Mouse (Mus musculus): ENCODE data around the gene Gm9508.
"Not testable (repeated sequence)": the region's sequence is repeated elsewhere in the genome, so short reads cannot be mapped to it uniquely, and the experiment has no call there.

Gene Gm9508

DNA sequence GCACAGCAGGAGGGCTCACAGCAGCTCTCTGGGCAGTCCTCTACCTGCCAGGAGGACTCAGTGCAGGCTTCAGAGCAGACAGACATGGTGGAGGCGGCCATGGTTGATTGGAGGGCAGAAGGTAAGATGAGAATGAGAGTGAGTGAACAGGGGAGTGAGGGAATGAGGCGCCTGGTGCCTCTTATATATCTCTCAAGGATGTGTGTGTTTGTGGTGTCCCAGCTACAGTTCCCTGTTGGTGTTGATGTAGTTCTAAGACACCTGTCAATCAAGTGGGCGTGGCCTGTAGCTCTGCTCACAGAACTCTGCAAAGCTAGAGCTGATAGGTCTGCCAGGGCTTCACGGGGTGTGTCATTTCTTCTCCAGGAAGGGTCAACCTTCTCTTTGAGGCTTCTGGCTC is at the start of gene Gm9508:
TSS of gene Gm9508 (minus strand) at position 101 of the 400 bp plus-strand sequence.
- no peak for DNase-seq (ENCODE audit: low read depth)

DNA sequence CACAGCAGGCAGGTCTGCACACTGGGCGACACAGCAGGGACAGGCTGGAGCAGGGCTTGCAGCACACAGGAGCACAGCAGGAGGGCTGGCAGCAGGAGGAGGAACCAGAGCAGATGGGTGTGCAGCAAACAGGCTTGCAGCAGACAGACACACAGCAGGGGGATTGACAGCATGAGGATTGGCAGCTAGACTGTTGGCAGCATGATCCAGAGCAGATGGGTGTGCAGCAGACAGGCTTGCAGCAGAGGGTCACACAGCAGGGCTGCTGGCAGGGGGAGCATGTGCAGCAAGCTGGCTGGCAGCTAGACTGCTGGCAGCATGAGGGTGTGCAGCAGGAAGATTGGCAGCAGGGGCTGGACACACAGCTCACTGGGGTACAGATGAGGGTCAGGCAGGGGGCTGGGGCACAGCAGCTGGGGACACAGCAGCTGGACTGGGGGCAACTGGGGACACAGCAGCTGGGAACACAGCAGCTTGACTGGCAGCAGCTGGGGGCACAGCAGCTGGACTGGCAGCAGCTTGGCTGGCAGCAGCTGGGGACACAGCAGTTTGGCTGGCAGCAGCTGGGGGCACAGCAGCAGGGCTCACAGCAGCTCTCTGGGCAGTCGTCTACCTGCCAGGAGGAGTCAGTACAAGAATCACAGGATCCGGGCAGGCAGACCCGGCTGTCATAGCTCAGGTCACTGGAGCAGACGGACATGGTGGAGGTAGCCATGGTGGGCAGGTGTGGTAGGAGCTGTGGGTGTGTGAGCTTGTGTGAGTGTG is 45.1 kb upstream of the Gm9508 start, which contains the start of gene Gm18596:
TSS of gene Gm18596 (minus strand) at position 715 of the 765 bp plus-strand sequence.
- DNase-seq (ENCODE audit: low read depth) = not testable (repeated sequence)

DNA sequence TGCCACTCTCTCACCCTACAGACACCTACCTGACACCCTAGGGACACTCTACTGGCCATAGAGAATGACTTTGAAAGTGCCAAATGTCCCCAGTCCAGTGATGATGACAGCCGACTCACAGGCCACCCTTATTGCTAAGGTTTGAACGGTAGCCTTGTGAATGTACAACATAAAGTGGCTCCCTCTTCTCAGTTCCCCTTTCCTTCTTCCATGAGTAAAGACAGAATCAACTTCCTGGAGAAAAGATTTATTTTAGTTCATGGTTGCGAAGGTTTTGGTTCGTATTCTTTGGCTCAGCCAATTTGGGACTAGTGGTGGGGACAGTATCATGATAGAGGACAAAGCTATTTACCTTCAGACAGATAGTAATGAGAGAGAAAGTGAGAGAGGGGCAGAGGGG is 41.9 kb upstream of the Gm9508 start:
- no peak for DNase-seq (ENCODE audit: low read depth)

DNA sequence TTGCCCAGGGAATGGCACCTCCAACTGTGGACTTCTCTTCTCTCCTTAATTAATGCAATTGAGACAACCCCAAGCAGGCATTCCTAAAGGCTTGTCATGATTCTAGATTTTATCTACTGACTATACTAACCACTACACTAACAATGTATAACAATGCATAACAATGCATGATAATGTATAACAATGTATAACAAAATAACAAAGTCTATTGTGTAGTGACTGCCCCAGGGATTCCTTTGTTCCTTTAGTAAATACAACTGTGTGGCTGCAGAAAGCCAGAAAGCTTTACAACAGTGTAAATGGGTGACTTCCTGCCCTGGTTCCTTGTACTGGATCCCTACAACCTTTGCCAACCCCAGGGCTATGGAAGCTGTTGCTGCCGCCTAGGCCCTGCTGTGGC is 38.9 kb upstream of the Gm9508 start:
- no peak for DNase-seq (ENCODE audit: low read depth)

DNA sequence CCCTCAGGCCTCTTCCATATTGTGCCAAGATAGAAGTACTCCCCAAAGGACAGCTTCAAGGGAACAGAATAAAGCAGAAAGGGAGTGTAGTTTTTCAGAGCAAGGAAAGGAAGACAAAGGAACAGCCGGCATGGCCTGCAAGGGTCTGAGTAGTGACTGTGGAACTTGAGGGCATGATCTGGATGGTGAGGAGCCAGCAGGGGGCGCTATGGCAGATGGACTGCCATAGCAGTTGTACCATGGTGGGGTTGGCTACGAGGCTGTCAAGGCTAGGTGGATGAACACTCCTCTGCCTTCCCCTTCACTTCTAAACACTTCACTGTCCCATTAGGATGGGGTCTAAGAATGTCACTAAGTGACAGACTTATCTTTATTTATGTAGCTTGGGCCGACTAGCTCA is 32.2 kb upstream of the Gm9508 start:
- peak; percentile 4 for DNase-seq (ENCODE audit: low read depth)

DNA sequence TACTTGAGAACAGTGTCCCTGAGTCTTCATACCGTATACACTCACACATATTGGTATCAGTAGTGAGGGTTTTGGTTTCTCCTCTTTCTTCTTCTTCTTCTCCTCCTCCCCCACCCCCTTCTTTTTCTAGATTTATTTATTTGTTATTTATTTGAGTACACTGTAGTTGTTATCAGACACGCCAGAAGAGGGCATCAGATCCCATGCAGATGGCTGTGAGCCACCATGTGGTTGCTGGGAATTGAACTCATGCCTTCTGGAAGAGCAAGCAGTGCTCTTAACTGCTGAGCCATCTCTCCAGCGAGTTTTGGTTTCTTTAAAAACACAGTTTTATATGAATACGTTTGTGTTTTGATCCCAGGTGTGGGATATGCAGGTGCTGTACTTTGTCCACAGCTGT is 31.2 kb upstream of the Gm9508 start:
- DNase-seq (ENCODE audit: low read depth) = no peak

DNA sequence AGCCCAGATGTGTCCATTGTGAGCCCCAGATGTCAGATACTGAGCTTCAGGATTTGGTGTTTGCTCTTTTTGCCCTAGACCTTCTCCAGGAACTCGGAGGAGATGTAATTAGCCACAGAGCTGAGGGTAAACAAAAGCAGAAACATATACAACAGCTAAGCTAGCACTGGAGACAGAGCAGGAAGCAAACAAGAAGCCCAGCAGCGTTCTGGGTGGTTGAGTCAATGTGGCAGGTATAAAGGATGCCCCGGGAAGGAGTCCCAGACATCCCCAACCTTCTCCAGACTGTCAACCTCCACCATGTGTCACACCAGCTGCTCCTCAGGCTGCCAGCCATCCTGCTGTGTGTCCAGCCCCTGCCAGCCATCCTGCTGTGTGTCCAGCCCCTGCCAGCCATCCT is 29.2 kb upstream of the Gm9508 start, which contains the start of gene Gm10100:
TSS of gene Gm10100 (plus strand) at position 301 of the 400 bp plus-strand sequence.
- no peak for DNase-seq (ENCODE audit: low read depth)

DNA sequence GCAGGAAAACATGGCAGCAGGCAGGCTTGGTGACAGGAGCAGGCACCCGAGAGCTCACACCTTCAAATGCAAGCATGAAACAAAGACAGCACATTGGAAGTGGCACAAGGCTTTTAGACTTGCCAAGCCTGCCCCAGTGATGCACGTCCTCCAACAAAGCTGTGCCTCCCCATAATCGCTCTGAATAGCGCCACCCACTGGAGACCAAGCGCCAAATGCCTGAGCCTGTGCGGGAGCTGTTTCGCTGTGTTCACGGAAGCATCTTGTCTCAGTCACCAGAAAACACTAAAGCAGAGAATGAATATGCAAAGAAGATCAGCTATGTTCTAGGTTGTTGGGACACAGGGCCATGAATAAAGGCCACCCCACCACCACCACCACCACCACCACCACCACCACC is 27.8 kb upstream of the Gm9508 start:
- DNase-seq (ENCODE audit: low read depth) = no peak

DNA sequence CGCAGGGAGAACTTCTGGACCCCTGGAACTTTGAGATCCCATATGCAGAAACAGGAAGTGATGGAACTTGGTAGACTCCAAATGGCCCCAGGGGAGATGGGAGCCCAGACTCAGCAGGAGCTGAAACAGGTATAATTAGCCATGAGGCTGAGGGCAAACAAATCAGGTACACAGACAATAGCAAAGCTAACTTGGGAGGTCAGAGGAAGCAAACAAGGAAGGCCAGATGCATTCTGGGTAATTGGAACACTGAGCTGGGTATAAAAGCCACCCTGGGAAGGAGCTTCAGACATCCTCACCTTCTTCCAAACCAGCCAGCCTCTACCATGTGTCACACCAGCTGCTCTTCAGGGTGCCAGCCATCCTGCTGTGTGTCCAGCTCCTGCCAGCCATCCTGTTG is 23.3 kb upstream of the Gm9508 start, which contains the start of gene Krtap12-1:
TSS of gene Krtap12-1 (plus strand) at position 301 of the 400 bp plus-strand sequence.
- DNase-seq (ENCODE audit: low read depth) = not testable (repeated sequence)

DNA sequence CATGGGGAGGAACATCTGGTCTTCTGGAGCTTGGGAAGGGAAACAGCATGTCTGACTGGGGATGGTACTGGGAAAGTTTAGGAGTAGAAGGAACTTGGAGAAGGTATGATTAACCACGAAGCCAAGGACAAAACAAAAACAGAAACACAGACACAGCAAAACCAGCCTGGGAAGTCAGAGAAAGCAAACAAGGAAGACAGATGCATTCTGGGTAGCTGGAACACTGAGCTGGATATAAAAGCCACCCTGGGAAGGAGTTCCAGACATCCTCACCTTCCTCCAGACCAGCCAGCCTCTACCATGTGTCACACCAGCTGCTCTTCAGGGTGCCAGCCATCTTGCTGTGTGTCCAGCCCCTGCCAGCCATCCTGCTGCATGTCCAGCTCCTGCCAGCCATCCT is 18.5 kb upstream of the Gm9508 start, which contains the start of gene Gm10142:
TSS of gene Gm10142 (plus strand) at position 301 of the 400 bp plus-strand sequence.
- no peak for DNase-seq (ENCODE audit: low read depth)

DNA sequence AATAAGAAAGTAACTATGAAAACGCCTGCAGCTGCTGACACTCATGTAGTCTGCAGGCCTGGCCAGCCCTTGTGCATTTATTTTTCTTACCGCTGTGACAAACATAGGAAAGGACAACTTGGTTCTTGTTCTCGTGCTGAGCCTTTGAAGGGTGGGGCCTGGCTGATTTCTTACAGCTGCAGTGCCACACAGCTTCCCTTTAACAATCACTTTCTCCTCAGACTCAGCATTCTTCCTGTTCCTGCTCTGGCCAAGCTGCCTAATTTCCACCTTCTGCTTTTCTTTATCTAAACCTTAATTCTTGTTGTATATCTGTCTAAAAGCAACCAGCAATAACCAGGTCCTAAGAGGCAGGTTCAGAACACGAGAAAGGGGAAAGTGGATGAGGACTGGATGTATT is 16.7 kb upstream of the Gm9508 start:
- no peak for DNase-seq (ENCODE audit: low read depth)

DNA sequence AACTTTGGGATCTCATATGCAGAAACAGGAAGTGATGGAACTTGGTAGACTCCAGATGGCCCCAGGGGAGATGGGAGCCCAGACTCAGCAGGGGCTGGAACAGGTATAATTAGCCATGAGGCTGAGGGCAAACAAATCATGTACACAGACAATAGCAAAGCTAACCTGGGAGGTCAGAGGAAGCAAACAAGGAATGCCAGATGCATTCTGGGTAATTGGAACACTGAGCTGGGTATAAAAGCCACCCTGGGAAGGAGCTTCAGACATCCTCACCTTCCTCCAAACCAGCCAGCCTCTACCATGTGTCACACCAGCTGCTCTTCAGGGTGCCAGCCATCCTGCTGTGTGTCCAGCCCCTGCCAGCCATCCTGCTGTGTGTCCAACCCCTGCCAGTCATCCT is 14.1 kb upstream of the Gm9508 start, which contains the start of gene Gm10024:
TSS of gene Gm10024 (plus strand) at position 301 of the 400 bp plus-strand sequence.
- not testable (repeated sequence) for DNase-seq (ENCODE audit: low read depth)

DNA sequence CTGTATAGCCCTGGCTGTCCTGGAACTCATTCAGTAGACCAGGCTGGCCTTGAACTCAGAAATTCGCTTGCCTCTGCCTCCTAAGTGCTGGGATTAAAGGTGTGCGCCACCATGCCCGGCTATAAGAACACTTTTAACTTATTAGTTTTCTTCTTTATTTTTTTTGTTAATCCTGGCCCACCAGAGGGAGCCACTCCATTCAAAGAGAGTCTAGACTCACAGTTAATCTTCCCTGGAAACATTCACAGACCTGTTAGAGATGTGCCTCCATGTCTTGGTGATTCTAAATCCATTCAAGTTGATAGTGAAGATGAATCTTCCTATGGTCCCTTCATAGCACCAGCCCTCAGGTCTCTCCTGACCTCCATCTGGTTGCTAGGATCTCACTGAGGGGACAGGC is 12.8 kb upstream of the Gm9508 start:
- DNase-seq (ENCODE audit: low read depth) = no peak

DNA sequence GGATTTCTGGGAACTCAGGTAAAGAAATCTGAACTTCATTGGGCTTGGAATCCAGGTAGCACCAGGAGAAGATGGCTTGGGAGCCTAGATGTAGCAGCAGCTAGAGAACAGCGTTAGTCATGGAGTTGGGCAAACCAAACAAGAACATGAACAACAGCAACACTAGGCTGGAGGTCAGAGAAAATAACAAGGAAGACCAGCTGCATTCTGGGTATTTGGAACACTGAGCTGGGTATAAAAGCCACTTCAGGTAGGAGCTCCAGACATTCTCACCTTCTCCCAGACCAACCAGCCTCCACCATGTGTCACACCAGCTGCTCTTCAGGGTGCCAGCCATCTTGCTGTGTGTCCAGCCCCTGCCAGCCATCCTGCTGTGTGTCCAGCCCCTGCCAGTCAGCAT is 9.3 kb upstream of the Gm9508 start, which contains the start of gene Gm10272:
TSS of gene Gm10272 (plus strand) at position 301 of the 400 bp plus-strand sequence.
- DNase-seq (ENCODE audit: low read depth) = no peak

DNA sequence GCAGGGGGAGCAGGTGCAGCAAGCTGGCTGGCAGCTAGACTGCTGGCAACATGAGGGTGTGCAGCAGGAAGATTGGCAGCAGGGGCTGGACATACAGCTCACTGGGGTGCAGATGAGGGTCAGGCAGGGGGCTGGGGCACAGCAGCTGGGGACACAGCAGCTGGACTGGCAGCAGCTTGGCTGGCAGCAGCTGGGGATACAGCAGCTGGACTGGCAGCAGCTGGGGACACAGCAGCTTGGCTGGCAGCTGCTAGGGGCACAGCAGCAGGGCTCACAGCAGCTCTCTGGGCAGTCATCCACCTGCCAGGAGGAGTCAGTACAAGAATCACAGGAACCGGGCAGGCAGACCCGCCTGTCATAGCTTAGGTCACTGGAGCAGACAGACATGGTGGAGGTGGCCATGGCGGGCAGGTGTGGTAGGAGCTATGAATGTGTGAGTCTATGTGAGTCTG is 6.7 kb downstream of the Gm9508 start, which contains the start of gene Gm19402:
TSS of gene Gm19402 (minus strand) at position 402 of the 452 bp plus-strand sequence.
- DNase-seq (ENCODE audit: low read depth) = not testable (repeated sequence)

DNA sequence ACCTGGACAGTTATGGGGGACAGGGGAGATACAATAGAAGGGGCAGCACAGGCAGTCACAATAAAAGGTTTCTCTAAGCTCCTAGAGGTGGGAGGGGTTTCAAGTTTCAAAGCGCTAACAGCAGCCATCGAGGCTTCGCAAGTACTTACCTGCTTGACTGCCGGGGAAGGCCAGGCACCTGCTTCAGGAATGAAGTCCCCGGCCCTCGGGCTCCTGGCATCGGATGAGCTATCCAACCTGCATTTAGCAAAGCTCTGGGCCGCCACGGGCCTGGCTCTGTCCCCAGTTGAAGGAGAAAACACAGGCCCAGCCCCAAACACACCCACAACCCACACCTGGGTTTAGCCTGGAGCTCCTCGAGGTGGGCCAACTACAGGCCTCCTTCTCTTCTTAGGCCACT is 10.0 kb downstream of the Gm9508 start:
- no peak for DNase-seq (ENCODE audit: low read depth)

DNA sequence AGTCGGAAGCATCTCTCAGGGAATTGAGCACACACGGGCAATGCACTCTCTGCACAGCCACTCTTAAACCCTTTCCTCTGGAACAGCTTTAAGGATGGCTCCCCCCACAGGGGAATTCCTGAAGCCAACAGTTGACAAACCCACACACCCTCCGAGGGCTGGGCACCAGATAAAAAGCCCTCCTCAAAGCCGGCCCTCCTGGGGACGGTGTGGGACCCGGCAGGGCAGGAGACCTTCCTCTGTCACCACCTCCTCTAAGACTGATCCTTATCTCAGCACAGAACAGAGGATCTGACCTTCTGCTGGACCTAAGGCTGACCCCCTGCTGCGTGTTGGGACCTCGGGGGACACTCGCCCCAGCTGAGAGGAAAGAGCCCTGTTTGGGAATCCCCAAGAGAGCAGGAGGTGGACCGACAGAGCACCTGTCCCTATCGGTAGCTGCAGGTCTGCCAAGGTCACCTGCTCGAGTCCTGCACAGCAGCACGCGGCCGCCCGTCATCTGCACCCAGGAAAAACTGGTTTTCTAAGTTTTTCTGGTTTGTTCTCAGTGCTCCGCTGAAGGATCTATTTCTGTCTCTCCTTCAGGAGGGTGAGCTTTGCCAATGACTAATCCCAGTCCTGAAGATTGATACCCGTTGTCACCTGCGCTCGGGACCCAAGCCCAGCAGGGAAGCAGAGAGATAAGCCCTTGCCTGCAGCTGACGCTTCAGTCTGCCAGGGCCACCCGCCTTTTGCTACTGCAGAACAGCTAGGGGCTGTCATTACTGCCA is 11.0 kb downstream of the Gm9508 start, which contains the start of gene Tspear:
TSS of gene Tspear (plus strand) at position 675 of the 770 bp plus-strand sequence.
- DNase-seq (ENCODE audit: low read depth) = no peak

DNA sequence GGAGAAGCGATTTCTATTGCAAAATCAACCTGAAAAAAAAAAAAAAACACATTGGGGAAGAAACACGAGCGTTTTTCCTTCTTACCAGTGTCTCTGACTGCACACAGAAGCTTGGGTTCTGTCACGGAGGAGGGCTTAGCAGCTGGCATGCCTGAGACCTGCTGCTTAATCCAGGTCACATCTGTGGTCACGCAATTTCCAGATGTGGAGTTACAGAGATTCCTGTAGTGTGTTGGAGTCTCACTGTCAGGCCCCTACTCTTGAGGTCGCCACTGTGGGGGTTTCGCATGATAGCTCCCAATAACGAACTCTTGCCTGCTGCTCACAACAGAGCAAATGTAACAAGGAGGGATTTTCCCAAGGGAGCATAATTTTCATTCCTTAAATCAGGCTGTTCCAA is 12.9 kb downstream of the Gm9508 start:
- DNase-seq (ENCODE audit: low read depth) = no peak

DNA sequence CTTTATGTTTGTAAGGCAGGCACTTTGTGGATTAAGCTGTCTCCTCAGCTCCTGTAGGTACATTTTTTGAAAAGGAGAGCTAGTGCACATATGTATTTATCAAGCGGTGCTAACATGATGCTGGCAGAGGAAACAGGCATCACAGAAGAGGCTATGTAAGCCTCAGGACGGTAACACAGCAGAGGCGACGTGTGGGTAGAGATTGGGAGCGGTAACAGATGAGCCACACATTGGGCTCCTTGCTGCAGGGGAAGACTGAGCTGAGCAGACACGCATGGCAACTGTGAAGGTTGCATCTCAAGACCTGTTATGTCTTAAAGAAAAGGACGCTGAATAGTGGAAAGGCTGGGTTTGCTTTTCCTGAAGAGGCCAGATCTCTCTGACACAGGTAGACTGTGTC is 14.0 kb downstream of the Gm9508 start:
- DNase-seq (ENCODE audit: low read depth) = no peak

DNA sequence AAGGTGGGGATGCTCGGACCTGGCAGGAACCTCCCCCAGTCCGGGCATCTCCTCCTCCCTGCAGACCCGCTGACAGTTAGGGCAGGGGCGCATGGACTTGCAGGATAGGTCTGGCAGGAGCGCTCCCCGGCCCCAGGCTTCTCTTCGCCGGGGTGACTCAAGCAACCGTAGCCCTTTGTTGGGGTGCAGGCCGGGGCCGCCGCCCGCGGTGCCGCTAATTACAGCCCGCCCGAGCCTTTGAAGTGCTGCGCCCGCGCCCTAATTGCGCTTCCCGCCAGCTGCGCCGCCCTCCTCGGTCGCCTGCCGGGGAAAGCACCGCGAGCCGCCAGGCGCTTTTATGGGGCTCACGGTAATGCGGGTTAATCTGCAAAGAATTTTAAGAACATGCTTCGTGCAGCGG is 19.5 kb downstream of the Gm9508 start:
- DNase-seq (ENCODE audit: low read depth) = no peak

DNA sequence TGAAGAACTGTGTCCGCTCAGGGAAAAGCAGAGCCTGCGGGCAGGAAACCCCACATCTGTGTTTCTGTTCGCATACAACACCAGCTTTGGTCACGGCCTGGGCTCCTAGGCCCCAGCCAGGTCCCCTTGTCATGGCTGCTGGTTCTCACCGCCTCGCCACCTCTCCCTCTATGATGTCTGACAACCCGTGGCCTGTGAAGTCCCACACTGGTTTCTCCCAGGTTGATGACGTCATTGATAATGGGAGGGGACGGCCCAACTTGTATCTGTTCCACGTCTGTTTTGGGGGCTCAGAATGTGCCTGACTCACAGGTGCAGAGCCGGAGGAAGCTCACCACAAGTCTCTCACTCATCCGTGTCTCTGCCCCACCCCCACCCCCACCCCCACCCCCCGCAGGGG is 23.3 kb downstream of the Gm9508 start:
- DNase-seq (ENCODE audit: low read depth) = no peak

DNA sequence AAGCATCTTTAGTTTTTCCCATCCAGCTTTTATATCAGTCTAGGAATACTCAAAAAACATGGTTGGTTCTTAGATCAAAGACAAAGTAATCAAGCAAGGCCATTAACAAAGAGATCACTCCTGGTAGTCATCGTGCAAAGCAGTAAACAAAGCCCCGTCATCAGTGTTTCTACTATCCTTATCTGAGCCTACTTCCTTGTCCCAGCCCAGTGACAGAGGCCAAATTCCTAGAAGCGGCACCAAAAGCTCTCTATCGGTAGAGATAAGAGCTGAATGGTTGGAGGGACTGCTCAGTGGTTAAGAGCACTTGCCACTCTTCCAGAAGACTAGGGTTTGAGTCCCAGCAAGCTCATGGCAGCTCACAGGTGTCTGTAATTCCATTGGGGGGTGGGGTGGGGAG is 25.5 kb downstream of the Gm9508 start:
- no peak for DNase-seq (ENCODE audit: low read depth)

DNA sequence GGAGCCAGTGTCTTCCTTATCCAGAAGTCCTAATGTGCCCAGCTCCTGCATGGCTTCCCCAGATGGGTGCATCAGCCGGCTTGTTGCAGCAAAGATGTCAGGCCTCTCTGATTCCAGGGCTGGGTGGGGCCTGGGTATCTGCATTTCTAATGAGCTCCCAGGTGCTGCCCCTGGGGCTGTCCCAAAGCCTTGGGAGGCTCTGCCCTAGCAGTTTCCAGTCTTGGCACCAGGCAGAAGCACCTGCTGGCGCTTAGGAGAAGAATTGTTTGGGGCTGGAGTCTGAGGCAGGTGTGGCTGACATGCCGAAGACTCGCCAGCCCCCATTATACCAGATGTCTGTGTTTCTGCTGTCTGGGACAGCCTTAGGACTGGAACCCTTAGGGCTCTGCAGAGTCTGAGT is 26.3 kb downstream of the Gm9508 start:
- DNase-seq (ENCODE audit: low read depth) = no peak
